Mouse (Mus musculus): ENCODE measurements around the gene Urm1. TPM values are rescaled to one million over a fixed set of nuclear protein-coding genes. Genes with fewer than 3 reads are reported as not detected.
"Not testable (repeated sequence)": the region's sequence is repeated elsewhere in the genome, so short reads cannot be mapped to it uniquely, and the experiment has no call there.

Gene Urm1
- polyA plus RNA-seq, 1 experiment, result 42.0 TPM

- Histone ChIP-seq H3K27ac (ENCODE audit: insufficient read depth, low read length) (peak overlapping the region; percentile 66; the same call in 1 of the 2 replicates), H3K4me3 (ENCODE audit: insufficient read depth, low read length) (no peak overlapping the region), H3K4me1 (ENCODE audit: control insufficient read depth, insufficient read depth, low read length) (peaks cover 6% of the 10 kb centered on the region)
- TF ChIP-seq CTCF (IDR thresholded peaks at IDR 0.05; ENCODE audit: borderline replicate concordance, insufficient read depth, low read length) (no peak), POLR2A (IDR thresholded peaks at IDR 0.05; ENCODE audit: low read depth, low read length) (no peak)
These were observed 59.3 kb downstream of the Urm1 start for GRCm38 (mm10) chr2:29879191-29879590.

- Histone ChIP-seq H3K27ac (ENCODE audit: insufficient read depth, low read length) (peak overlapping the region; percentile 66), H3K4me3 (ENCODE audit: insufficient read depth, low read length) (no peak overlapping the region)
- TF ChIP-seq POLR2A (IDR thresholded peaks at IDR 0.05; ENCODE audit: low read depth, low read length), result peak; percentile 36; the same call in 1 of the 2 replicates
- TF ChIP-seq CTCF (IDR thresholded peaks at IDR 0.05; ENCODE audit: borderline replicate concordance, insufficient read depth, low read length), result no peak
These were observed 60.3 kb downstream of the Urm1 start for GRCm38 (mm10) chr2:29879964-29880830.

DNA sequence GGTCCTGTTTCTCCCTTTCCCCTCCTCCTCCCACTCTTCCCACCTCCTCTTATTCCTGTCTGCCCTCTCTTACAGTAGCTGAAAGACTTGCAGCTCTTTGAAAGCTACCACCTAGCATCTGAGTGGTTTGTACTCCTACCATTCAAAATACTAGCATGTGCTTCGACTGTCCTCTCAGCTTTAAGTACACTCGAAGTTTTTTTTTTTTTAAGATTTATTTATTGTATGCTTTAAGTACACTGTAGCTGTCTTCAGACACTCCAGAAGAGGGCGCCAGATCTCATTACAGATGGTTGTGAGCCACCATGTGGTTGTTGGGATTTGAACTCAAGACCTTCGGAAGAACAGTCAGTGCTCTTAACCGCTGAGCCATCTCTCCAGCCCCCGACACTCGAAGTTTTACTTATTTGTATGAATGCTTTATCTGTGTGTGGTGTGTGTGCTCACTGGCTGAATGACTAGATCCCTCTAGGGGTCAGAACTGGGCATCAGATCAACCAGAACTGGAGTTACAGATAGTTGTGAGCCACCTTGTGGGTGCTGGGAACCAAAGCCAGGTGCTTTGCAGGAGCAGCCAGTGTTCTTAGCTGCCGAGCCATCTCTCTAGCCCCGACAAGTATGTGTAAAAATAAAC lies 66.9 kb downstream of the Urm1 start:
- H3K4me3 ChIP-seq (ENCODE audit: insufficient read depth, low read length); H3K4me1 ChIP-seq (ENCODE audit: control insufficient read depth, insufficient read depth, low read length); H3K27ac ChIP-seq (ENCODE audit: insufficient read depth, low read length): not testable (repeated sequence)

More at GRCm38 (mm10) chr2:29879964-29880830, 60.3 kb downstream of the Urm1 start:
- H3K4me1 ChIP-seq (ENCODE audit: control insufficient read depth, insufficient read depth, low read length), result peaks cover 6% of the 10 kb centered on the region

GRCm38 (mm10) chr2:29889066-29889944 lies 69.4 kb downstream of the Urm1 start, which contains the start of gene Odf2:
TSS of gene Odf2 (plus strand) at chr2:29889221.
- TF ChIP-seq CTCF (IDR thresholded peaks at IDR 0.05; ENCODE audit: borderline replicate concordance, insufficient read depth, low read length) (no peak), POLR2A (IDR thresholded peaks at IDR 0.05; ENCODE audit: low read depth, low read length) (peak; percentile 63)
- H3K4me3 ChIP-seq (ENCODE audit: insufficient read depth, low read length), result peak within 1 kb of the TSS; percentile 89
- H3K4me1 ChIP-seq (ENCODE audit: control insufficient read depth, insufficient read depth, low read length), result no peaks in the 10 kb centered on the region

DNA sequence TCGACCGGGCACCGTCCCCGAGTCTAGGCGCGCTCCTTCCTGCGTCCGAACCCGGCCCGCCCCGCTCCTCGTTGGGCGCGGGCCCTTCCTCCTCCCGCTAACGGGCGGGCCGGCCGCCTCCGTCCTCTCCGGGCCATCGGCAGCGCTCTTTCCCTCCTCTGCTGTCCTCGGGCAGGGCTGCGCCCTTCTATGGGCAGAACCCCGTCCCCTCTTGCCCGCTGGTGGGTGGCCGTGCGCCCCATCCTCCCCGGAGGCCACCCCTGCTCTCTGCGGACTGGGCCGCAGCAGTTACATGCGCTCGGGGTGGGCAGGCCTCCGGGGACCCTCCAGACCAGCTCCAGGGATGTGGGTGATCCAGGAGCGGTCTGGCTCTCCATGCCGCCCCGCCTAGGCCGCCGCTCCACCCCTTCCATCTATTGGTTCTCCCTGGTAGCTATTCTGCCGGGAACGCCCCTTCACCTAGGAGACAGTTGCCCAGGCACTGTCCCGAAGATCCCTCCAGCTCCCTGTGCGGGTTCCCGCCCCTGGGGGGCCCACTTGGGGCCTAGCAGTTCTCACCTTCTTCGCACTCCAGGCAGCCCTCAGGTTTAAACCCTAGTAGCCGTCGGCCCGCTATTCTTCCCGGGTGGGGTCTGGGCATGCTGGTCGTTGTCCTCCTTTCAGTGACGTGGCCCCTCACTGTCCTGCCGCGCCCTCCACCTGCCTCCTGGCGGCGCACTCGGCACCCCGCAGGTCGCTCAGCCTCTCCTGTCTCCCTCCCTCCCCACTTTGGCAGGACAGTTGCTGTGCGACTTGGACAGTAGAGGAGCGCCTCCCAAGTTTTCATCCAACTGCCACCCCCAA lies 70.3 kb downstream of the Urm1 start:
- no peaks in the 10 kb centered on the region for H3K4me1 ChIP-seq (ENCODE audit: control insufficient read depth, insufficient read depth, low read length)
- peak overlapping the region; percentile 63 for H3K27ac ChIP-seq (ENCODE audit: insufficient read depth, low read length)
- H3K4me3 ChIP-seq (ENCODE audit: insufficient read depth, low read length), result peak overlapping the region; percentile 89
- TF ChIP-seq POLR2A (IDR thresholded peaks at IDR 0.05; ENCODE audit: low read depth, low read length), result peak; percentile 76
- peak; percentile 69; the same call in 1 of the 2 replicates for TF ChIP-seq CTCF (IDR thresholded peaks at IDR 0.05; ENCODE audit: borderline replicate concordance, insufficient read depth, low read length)

More at GRCm38 (mm10) chr2:29889066-29889944, 69.4 kb downstream of the Urm1 start, which contains the start of gene Odf2:
- peak within 1 kb of the TSS; percentile 63 for H3K27ac ChIP-seq (ENCODE audit: insufficient read depth, low read length)

DNA sequence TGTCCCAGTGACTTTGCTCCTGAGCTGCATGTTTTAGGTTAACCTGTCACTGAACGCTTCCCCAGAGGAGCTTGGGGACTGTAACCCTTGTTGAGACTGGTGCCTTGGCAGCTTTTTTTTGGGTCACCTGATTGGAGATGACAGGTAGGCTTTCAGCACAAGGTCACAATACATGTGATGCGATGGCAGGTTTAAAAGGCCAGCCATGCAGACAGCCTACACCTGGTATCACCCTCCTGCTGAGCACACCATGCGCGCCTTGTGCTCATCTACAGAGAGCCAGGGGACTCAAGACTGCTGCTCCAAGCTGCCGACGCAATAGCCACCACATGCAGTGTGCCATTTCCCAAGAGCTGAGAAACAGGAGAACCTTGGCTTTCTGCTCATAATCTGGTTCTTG lies 71.9 kb downstream of the Urm1 start:
- Histone ChIP-seq H3K27ac (ENCODE audit: insufficient read depth, low read length) (no peak overlapping the region), H3K4me3 (ENCODE audit: insufficient read depth, low read length) (no peak overlapping the region), H3K4me1 (ENCODE audit: control insufficient read depth, insufficient read depth, low read length) (no peaks in the 10 kb centered on the region)
- TF ChIP-seq POLR2A (IDR thresholded peaks at IDR 0.05; ENCODE audit: low read depth, low read length) (no peak), CTCF (IDR thresholded peaks at IDR 0.05; ENCODE audit: borderline replicate concordance, insufficient read depth, low read length) (no peak)

Other genes starting within 250 kb of the Urm1 start
- gene Rapgef1, start 200.4 kb upstream of the Urm1 start, polyA plus RNA-seq (2011; ENCODE audit: insufficient read length, low read depth, missing spikeins), result 43.1 and 47.4 TPM in 2 replicates
- not detected in 2 replicates for gene Gm13420, start 68.4 kb upstream of the Urm1 start, polyA plus RNA-seq (2011; ENCODE audit: insufficient read length, low read depth, missing spikeins)
- not detected in 2 replicates for gene Gm13547, start 60.8 kb upstream of the Urm1 start, polyA plus RNA-seq (2011; ENCODE audit: insufficient read length, low read depth, missing spikeins)
- gene Coq4, start 32.6 kb upstream of the Urm1 start, polyA plus RNA-seq (2011; ENCODE audit: insufficient read length, low read depth, missing spikeins), result 9.3 and 12.6 TPM in 2 replicates
- gene Trub2, start 31.6 kb upstream of the Urm1 start, polyA plus RNA-seq (2011; ENCODE audit: insufficient read length, low read depth, missing spikeins), result 22.5 and 33.3 TPM in 2 replicates
- 18.5 and 22.1 TPM in 2 replicates for gene Slc27a4, start 17.4 kb upstream of the Urm1 start, polyA plus RNA-seq (2011; ENCODE audit: insufficient read length, low read depth, missing spikeins)
- 52.3 and 58.2 TPM in 2 replicates for gene Cercam, start 49.1 kb downstream of the Urm1 start, polyA plus RNA-seq (2011; ENCODE audit: insufficient read length, low read depth, missing spikeins)
- gene Odf2, start 69.1 kb downstream of the Urm1 start, polyA plus RNA-seq (2011; ENCODE audit: insufficient read length, low read depth, missing spikeins), result 69.8 and 83.2 TPM in 2 replicates
- 33.0 and 42.4 TPM in 2 replicates for gene Gle1, start 115.4 kb downstream of the Urm1 start, polyA plus RNA-seq (2011; ENCODE audit: insufficient read length, low read depth, missing spikeins)
- 222 and 243 TPM in 2 replicates for gene Sptan1, start 145.5 kb downstream of the Urm1 start, polyA plus RNA-seq (2011; ENCODE audit: insufficient read length, low read depth, missing spikeins)
- 9.2 and 10.8 TPM in 2 replicates for gene Wdr34, start 228.8 kb downstream of the Urm1 start, polyA plus RNA-seq (2011; ENCODE audit: insufficient read length, low read depth, missing spikeins)
- gene Set, start 237.3 kb downstream of the Urm1 start, polyA plus RNA-seq (2011; ENCODE audit: insufficient read length, low read depth, missing spikeins), result 457 and 582 TPM in 2 replicates